Mouse (Mus musculus): ENCODE measurements at regions not wholly inside any gene's neighbourhood (a gene's known extent, or its start where the extent isn't known, plus 50 kb on each side); places are given as distances from the start of the nearest gene placed in this dataset.

- DNase-seq (ENCODE audit: low spot score in 2 of 2) = no peak
Observed at GRCm38 (mm10) chr3:52444420-52445119, 176.4 kb downstream of the Foxo1 start.

- DNase-seq (ENCODE audit: low spot score in 2 of 2) = no peak
Observed at GRCm38 (mm10) chr3:52443856-52444255, 175.7 kb downstream of the Foxo1 start.

- no peak for DNase-seq (ENCODE audit: low spot score in 2 of 2)
Observed at GRCm38 (mm10) chr3:52429014-52429589, 161.0 kb downstream of the Foxo1 start.

- no peak for DNase-seq (ENCODE audit: low spot score in 2 of 2)
Observed at GRCm38 (mm10) chr3:52422826-52423225, 154.7 kb downstream of the Foxo1 start.

- DNase-seq (ENCODE audit: low spot score in 2 of 2) = no peak
Observed at GRCm38 (mm10) chr3:52416261-52416660, 148.1 kb downstream of the Foxo1 start.

- no peak for DNase-seq (ENCODE audit: low spot score in 2 of 2)
Observed at GRCm38 (mm10) chr3:52415361-52415760, 147.2 kb downstream of the Foxo1 start.

GRCm38 (mm10) chr3:52414017-52414416 is 145.9 kb downstream of the Foxo1 start:
- no peak for DNase-seq (ENCODE audit: low spot score in 2 of 2)

- DNase-seq (ENCODE audit: low spot score in 2 of 2) = no peak
Observed at GRCm38 (mm10) chr3:52413187-52413746, 145.1 kb downstream of the Foxo1 start.

- no peak for DNase-seq (ENCODE audit: low spot score in 2 of 2)
Observed at GRCm38 (mm10) chr3:52411356-52411755, 143.2 kb downstream of the Foxo1 start.

GRCm38 (mm10) chr3:52409465-52409864 is 141.3 kb downstream of the Foxo1 start:
- DNase-seq (ENCODE audit: low spot score in 2 of 2) = no peak

- DNase-seq (ENCODE audit: low spot score in 2 of 2) = no peak
Observed at GRCm38 (mm10) chr3:52406778-52407318, 138.7 kb downstream of the Foxo1 start.

GRCm38 (mm10) chr3:52404636-52405035 is 136.5 kb downstream of the Foxo1 start:
- DNase-seq (ENCODE audit: low spot score in 2 of 2) = no peak

GRCm38 (mm10) chr3:52403032-52403431 is 134.9 kb downstream of the Foxo1 start:
- no peak for DNase-seq (ENCODE audit: low spot score in 2 of 2)

All from frontal cortex, postnatal 36 days (tissue).